Mouse (Mus musculus) spleen, postnatal 4 days (tissue): ENCODE results near the gene Atp2a2.
A peak's percentile ranks its signal among the peaks of the same experiment; 100 is the strongest.

Source experiments
- DNase-seq, 2 experiments: peaks; one replicate each; pipeline ENCODE4 v3.0.0; 2022; ENCODE audit warnings: low spot score in 2 of 2

The Atp2a2 gene

GRCm38 (mm10) chr5:122519043-122519660, 17.1 kb upstream of the Atp2a2 start:
- DNase-seq, result no peak

GRCm38 (mm10) chr5:122518247-122518646, 16.2 kb upstream of the Atp2a2 start:
- no peak for DNase-seq

GRCm38 (mm10) chr5:122516901-122517300, 14.9 kb upstream of the Atp2a2 start:
- DNase-seq, result no peak

- no peak for DNase-seq
Measured at GRCm38 (mm10) chr5:122516029-122516730, 14.2 kb upstream of the Atp2a2 start.

GRCm38 (mm10) chr5:122514127-122514521, 12.1 kb upstream of the Atp2a2 start:
- no peak for DNase-seq

- no peak for DNase-seq
Measured at GRCm38 (mm10) chr5:122513421-122514126, 11.5 kb upstream of the Atp2a2 start.

GRCm38 (mm10) chr5:122512011-122512410, 10.0 kb upstream of the Atp2a2 start:
- no peak for DNase-seq

- DNase-seq, result no peak
Measured at GRCm38 (mm10) chr5:122511405-122511804, 9.4 kb upstream of the Atp2a2 start.

GRCm38 (mm10) chr5:122510651-122511157, 8.7 kb upstream of the Atp2a2 start:
- no peak for DNase-seq

- no peak for DNase-seq
Measured at GRCm38 (mm10) chr5:122509608-122510007, 7.6 kb upstream of the Atp2a2 start.

- DNase-seq, result no peak
Measured at GRCm38 (mm10) chr5:122508861-122509306, 6.9 kb upstream of the Atp2a2 start.

- DNase-seq, result no peak
Measured at GRCm38 (mm10) chr5:122507396-122507795, 5.4 kb upstream of the Atp2a2 start.

- DNase-seq, result no peak
Measured at GRCm38 (mm10) chr5:122506462-122506861, 4.4 kb upstream of the Atp2a2 start.

- DNase-seq, result no peak
Measured at GRCm38 (mm10) chr5:122505554-122505953, 3.5 kb upstream of the Atp2a2 start.

- DNase-seq, result no peak
Measured at GRCm38 (mm10) chr5:122503760-122504119, 1.7 kb upstream of the Atp2a2 start.

GRCm38 (mm10) chr5:122503015-122503759, 1.2 kb upstream of the Atp2a2 start:
- no peak for DNase-seq

- DNase-seq, result peak; percentile 62 to 87
Measured at GRCm38 (mm10) chr5:122501101-122502076, 636 bp downstream of the Atp2a2 start.

- no peak for DNase-seq
Measured at GRCm38 (mm10) chr5:122500563-122500962, 1.5 kb downstream of the Atp2a2 start.

- no peak for DNase-seq
Measured at GRCm38 (mm10) chr5:122500141-122500540, 1.9 kb downstream of the Atp2a2 start.

- no peak for DNase-seq
Measured at GRCm38 (mm10) chr5:122498046-122498445, 4.0 kb downstream of the Atp2a2 start.

GRCm38 (mm10) chr5:122496990-122497389, 5.0 kb downstream of the Atp2a2 start:
- DNase-seq, result no peak
